Mouse (Mus musculus) intestine, embryonic 16.5 days (tissue): ENCODE measurements around the gene Msl1. TPM values are rescaled to one million over a fixed set of nuclear protein-coding genes. Genes with fewer than 3 reads are reported as not detected.
A peak's percentile ranks its signal among the peaks of the same experiment; 100 is the strongest.
"Not testable (repeated sequence)": the region's sequence is repeated elsewhere in the genome, so short reads cannot be mapped to it uniquely, and the experiment has no call there.

Experiments used
- ATAC-seq: fragments of 200-750 bp; cut with Nextera tagmentation; 2 replicates; pipeline ENCODE4 v1.8.0; 2017; ENCODE audit warnings: moderate TSS enrichment, moderate library complexity
- H3K27ac ChIP-seq: fragments of 300-500 bp; sonication (generic); 2 replicates; pipeline ENCODE4 v1.5.1; 2014; ENCODE audit warnings: mild to moderate bottlenecking, low read length
- H3K27me3 ChIP-seq: fragments of 300-500 bp; sonication (generic); replicated peaks from 2 replicates; pipeline ENCODE4 v1.6.1; 2014; ENCODE audit warnings: low read length, control low read depth, mixed read lengths; ENCODE audit not compliant: control insufficient read depth, insufficient read depth
- H3K36me3 ChIP-seq: fragments of 300-500 bp; sonication (generic); 2 replicates; pipeline ENCODE4 v1.6.1; 2014; ENCODE audit warnings: low read length, control low read depth; ENCODE audit not compliant: control insufficient read depth, insufficient read depth
- H3K4me1 ChIP-seq: fragments of 300-500 bp; sonication (generic); 2 replicates; pipeline ENCODE4 v1.6.1; 2014; ENCODE audit warnings: low read length, control low read depth, mixed read lengths; ENCODE audit not compliant: control insufficient read depth, insufficient read depth
- H3K4me2 ChIP-seq: fragments of 300-500 bp; sonication (generic); 2 replicates; pipeline ENCODE4 v1.6.1; 2014; ENCODE audit warnings: low read depth, low read length, control low read depth
- H3K4me3 ChIP-seq: fragments of 300-500 bp; sonication (generic); 2 replicates; pipeline ENCODE4 v1.5.1; 2014; ENCODE audit warnings: mild to moderate bottlenecking, low read length
- H3K9ac ChIP-seq: fragments of 300-500 bp; sonication (generic); 2 replicates; pipeline ENCODE4 v1.6.1; 2014; ENCODE audit warnings: low read depth, low read length
- H3K9me3 ChIP-seq: fragments of 300-500 bp; sonication (generic); 2 replicates; pipeline ENCODE4 v1.6.1; 2016; ENCODE audit warnings: low read length, control low read depth; ENCODE audit not compliant: control insufficient read depth
- WGBS: fragments of 180-500 bp; shearing (Covaris S2); extraction: QIAGEN DNeasy Blood & Tissue Kit; methylation state at CpG from one replicate; pipeline ENCODE4 v1.1.7; 2014; 5-methylcytosine and 5-hydroxymethylcytosine counted together
- polyA plus RNA-seq: library from polyadenylated mRNA; unstranded; fragments of >200 nt; fragmentation: Nextera tagmentation; extraction: Ambion mirVana; gene quantifications from 2 replicates; pipeline ENCODE4 v1.2.1, GENCODE M21; 2015

Gene Msl1
- polyA plus RNA-seq, 1 experiment from 2014 or later: 13.5 TPM

- H3K27ac ChIP-seq: no peak within 1 kb of the TSS
- peaks cover 2% of the 10 kb centered on the region; the same call in 1 of the 2 replicates for H3K4me1 ChIP-seq
- no peak within 1 kb of the TSS for H3K4me2 ChIP-seq
- H3K36me3 ChIP-seq: peaks cover 19% of the 10 kb centered on the region
- H3K9ac ChIP-seq: no peak within 1 kb of the TSS
- 92% methylated on average over 5 of the region's 5 CpGs for whole genome bisulfite sequencing
- H3K4me3 ChIP-seq: no peak within 1 kb of the TSS
- no peak for ATAC-seq
- no peaks in the 10 kb centered on the region for H3K9me3 ChIP-seq
- H3K27me3 ChIP-seq: no peaks in the 10 kb centered on the region
Observed at GRCm38 (mm10) chr11:98804605-98805004, 9.3 kb downstream of the Msl1 start, which contains the start of gene Casc3. TSS of gene Casc3 (plus strand) at chr11:98804905.

- no peak overlapping the region for H3K27ac ChIP-seq
Observed at GRCm38 (mm10) chr11:98808417-98808816, 13.1 kb downstream of the Msl1 start.

GRCm38 (mm10) chr11:98809457-98810290 is 14.4 kb downstream of the Msl1 start:
- WGBS: under 1% methylated on average over 82 of the region's 84 CpGs
- Histone ChIP-seq H3K4me2 (peak overlapping the region; percentile 90), H3K4me1 (peaks cover 9% of the 10 kb centered on the region), H3K9me3 (no peaks in the 10 kb centered on the region), H3K4me3 (peak overlapping the region; percentile 87), H3K36me3 (0 out of 2 replicates have a peak, but pooled peaks cover 5% of the 10 kb centered on the region), H3K27ac (peak overlapping the region; percentile 99), H3K9ac (peak overlapping the region; percentile 97), H3K27me3 (no peaks in the 10 kb centered on the region)
- peak; percentile 100 for ATAC-seq

More at GRCm38 (mm10) chr11:98808417-98808816, 13.1 kb downstream of the Msl1 start:
- ATAC-seq: no peak
- Histone ChIP-seq H3K4me2 (no peak overlapping the region), H3K36me3 (peaks cover 13% of the 10 kb centered on the region), H3K4me3 (no peak overlapping the region), H3K4me1 (peaks cover 9% of the 10 kb centered on the region), H3K9me3 (no peaks in the 10 kb centered on the region), H3K9ac (peak overlapping the region; percentile 97), H3K27me3 (no peaks in the 10 kb centered on the region)
- WGBS: 74% methylated on average over 2 of the region's 2 CpGs

- Histone ChIP-seq H3K4me3 (peak overlapping the region; percentile 87), H3K27ac (no peak overlapping the region), H3K9me3 (no peaks in the 10 kb centered on the region), H3K27me3 (no peaks in the 10 kb centered on the region), H3K9ac (peak overlapping the region; percentile 97; the same call in 1 of the 2 replicates), H3K4me2 (peak overlapping the region; percentile 90), H3K4me1 (peaks cover 9% of the 10 kb centered on the region), H3K36me3 (0 out of 2 replicates have a peak, but pooled peaks cover 4% of the 10 kb centered on the region)
- 59% methylated on average over 7 of the region's 7 CpGs for WGBS
- ATAC-seq: no peak
Observed at GRCm38 (mm10) chr11:98810686-98811085, 15.4 kb downstream of the Msl1 start.

- no peak overlapping the region for H3K4me2 ChIP-seq
- H3K9me3 ChIP-seq: no peaks in the 10 kb centered on the region
- H3K36me3 ChIP-seq: peaks cover 8% of the 10 kb centered on the region
- 89% methylated on average over 1 of the region's 1 CpGs for WGBS
- H3K27ac ChIP-seq: no peak overlapping the region
- ATAC-seq: no peak
- no peak overlapping the region for H3K4me3 ChIP-seq
- H3K27me3 ChIP-seq: no peaks in the 10 kb centered on the region
- no peaks in the 10 kb centered on the region for H3K4me1 ChIP-seq
- H3K9ac ChIP-seq: no peak overlapping the region
Observed at GRCm38 (mm10) chr11:98816706-98817239, 21.5 kb downstream of the Msl1 start.

GRCm38 (mm10) chr11:98820968-98821367 is 25.7 kb downstream of the Msl1 start:
- H3K4me2 ChIP-seq: no peak overlapping the region
- H3K9me3 ChIP-seq: no peaks in the 10 kb centered on the region
- H3K4me1 ChIP-seq: no peaks in the 10 kb centered on the region
- H3K9ac ChIP-seq: no peak overlapping the region
- H3K27me3 ChIP-seq: no peaks in the 10 kb centered on the region
- peaks cover 20% of the 10 kb centered on the region for H3K36me3 ChIP-seq
- H3K27ac ChIP-seq: no peak overlapping the region
- no peak for ATAC-seq
- 93% methylated on average over 5 of the region's 5 CpGs for WGBS
- H3K4me3 ChIP-seq: no peak overlapping the region

GRCm38 (mm10) chr11:98826071-98826470 is 30.8 kb downstream of the Msl1 start:
- not testable (repeated sequence) for H3K9me3 ChIP-seq, H3K4me3 ChIP-seq, H3K4me2 ChIP-seq, H3K4me1 ChIP-seq, H3K27me3 ChIP-seq, H3K9ac ChIP-seq, ATAC-seq, H3K27ac ChIP-seq
- WGBS: 95% methylated on average over 2 of the region's 2 CpGs
- peaks cover 29% of the 10 kb centered on the region for H3K36me3 ChIP-seq

GRCm38 (mm10) chr11:98827877-98828276 is 32.6 kb downstream of the Msl1 start:
- Histone ChIP-seq H3K9me3 (no peaks in the 10 kb centered on the region), H3K9ac (no peak overlapping the region), H3K4me1 (no peaks in the 10 kb centered on the region), H3K4me2 (no peak overlapping the region), H3K27ac (no peak overlapping the region), H3K4me3 (no peak overlapping the region), H3K27me3 (no peaks in the 10 kb centered on the region), H3K36me3 (peaks cover 20% of the 10 kb centered on the region)
- ATAC-seq: no peak
- 82% methylated on average over 2 of the region's 2 CpGs for WGBS

- Histone ChIP-seq H3K36me3 (peaks cover 22% of the 10 kb centered on the region), H3K9me3 (no peaks in the 10 kb centered on the region), H3K27ac (no peak overlapping the region), H3K4me2 (no peak overlapping the region), H3K4me1 (no peaks in the 10 kb centered on the region), H3K27me3 (no peaks in the 10 kb centered on the region), H3K9ac (no peak overlapping the region), H3K4me3 (no peak overlapping the region)
- 72% methylated on average over 12 of the region's 12 CpGs for WGBS
- no peak for ATAC-seq
Observed at GRCm38 (mm10) chr11:98829091-98829775, 33.9 kb downstream of the Msl1 start.
